Mouse (Mus musculus) bone marrow, adult 2 months (tissue): ENCODE data around the gene Tfr2.

Source experiments
- CTCF ChIP-seq: fragments of 200-500 bp; IDR thresholded peaks from 2 replicates; pipeline ENCODE4 v1.5.1; 2011; ENCODE audit warnings: low read length, control low read depth; ENCODE audit not compliant: control insufficient read depth, insufficient read depth
- POLR2A ChIP-seq: fragments of 200-500 bp; IDR thresholded peaks from 2 replicates; pipeline ENCODE4 v1.6.1; 2011; ENCODE audit warnings: low read depth, mild to moderate bottlenecking, control low read depth, low read length, borderline replicate concordance; ENCODE audit not compliant: control insufficient read depth

GRCm38 (mm10) chr5:137610056-137610455, 40.4 kb downstream of the Tfr2 start:
- TF ChIP-seq POLR2A (no peak), CTCF (no peak)
